Mouse (Mus musculus) limb, embryonic 10.5 days (tissue): Measurements from ENCODE around the gene Deaf1. TPM values are rescaled to one million over a fixed set of nuclear protein-coding genes. Genes with fewer than 3 reads are reported as not detected.

Experiments
- DNase-seq: peaks from one replicate; pipeline ENCODE4 v3.0.0-alpha.2; 2017; ENCODE audit warnings: low spot score
- H3K27ac ChIP-seq: fragments of 300-500 bp; sonication (generic); 2 replicates; pipeline ENCODE4 v1.5.1; 2016; ENCODE audit warnings: mild to moderate bottlenecking
- H3K27me3 ChIP-seq: fragments of 300-500 bp; sonication (generic); 2 replicates; pipeline ENCODE4 v1.6.1; 2016; ENCODE audit warnings: low read depth, mild to moderate bottlenecking; ENCODE audit not compliant: poor library complexity, severe bottlenecking
- H3K36me3 ChIP-seq: fragments of 300-500 bp; sonication (generic); 2 replicates; pipeline ENCODE4 v1.6.1; 2016; ENCODE audit warnings: mild to moderate bottlenecking, moderate library complexity
- H3K4me1 ChIP-seq: fragments of 300-500 bp; sonication (generic); 2 replicates; pipeline ENCODE4 v1.6.1; 2016
- H3K4me3 ChIP-seq: fragments of 300-500 bp; sonication (generic); 2 replicates; pipeline ENCODE4 v1.5.1; 2016; ENCODE audit warnings: mild to moderate bottlenecking, moderate library complexity
- H3K9me3 ChIP-seq: fragments of 300-500 bp; sonication (generic); replicated peaks from 2 replicates; pipeline ENCODE4 v1.6.1; 2016; ENCODE audit warnings: mild to moderate bottlenecking
- WGBS: fragments of 180-500 bp; shearing (Covaris S2); methylation state at CpG from one replicate; pipeline ENCODE4 v1.1.7; 2016; 5-methylcytosine and 5-hydroxymethylcytosine counted together
- polyA plus RNA-seq: library from polyadenylated mRNA; unstranded; fragments of >200 nt; fragmentation: Nextera tagmentation; extraction: Ambion mirVana; gene quantifications from 2 replicates; pipeline ENCODE4 v1.2.1, GENCODE M21; 2016

Gene Deaf1
- polyA plus RNA-seq, 1 experiment from 2014 or later, result 59.5 TPM

GRCm38 (mm10) chr7:141355626-141356326, 28.3 kb upstream of the Deaf1 start:
- Histone ChIP-seq H3K4me1 (peaks cover 8% of the 10 kb centered on the region; the same call in 1 of the 2 replicates), H3K27me3 (peaks cover 36% of the 10 kb centered on the region), H3K9me3 (no peaks in the 10 kb centered on the region), H3K36me3 (no peaks in the 10 kb centered on the region), H3K4me3 (no peak overlapping the region), H3K27ac (no peak overlapping the region)
- 62% methylated on average over 12 of the region's 12 CpGs for WGBS
- no peak for DNase-seq

- Histone ChIP-seq H3K4me3 (no peak overlapping the region), H3K9me3 (no peaks in the 10 kb centered on the region), H3K27ac (no peak overlapping the region), H3K36me3 (no peaks in the 10 kb centered on the region), H3K27me3 (peaks cover 29% of the 10 kb centered on the region; the same call in 1 of the 2 replicates), H3K4me1 (peaks cover 8% of the 10 kb centered on the region; the same call in 1 of the 2 replicates)
- 80% methylated on average over 8 of the region's 8 CpGs for WGBS
- DNase-seq, result no peak
Observed at GRCm38 (mm10) chr7:141355051-141355450, 27.6 kb upstream of the Deaf1 start.

DNA sequence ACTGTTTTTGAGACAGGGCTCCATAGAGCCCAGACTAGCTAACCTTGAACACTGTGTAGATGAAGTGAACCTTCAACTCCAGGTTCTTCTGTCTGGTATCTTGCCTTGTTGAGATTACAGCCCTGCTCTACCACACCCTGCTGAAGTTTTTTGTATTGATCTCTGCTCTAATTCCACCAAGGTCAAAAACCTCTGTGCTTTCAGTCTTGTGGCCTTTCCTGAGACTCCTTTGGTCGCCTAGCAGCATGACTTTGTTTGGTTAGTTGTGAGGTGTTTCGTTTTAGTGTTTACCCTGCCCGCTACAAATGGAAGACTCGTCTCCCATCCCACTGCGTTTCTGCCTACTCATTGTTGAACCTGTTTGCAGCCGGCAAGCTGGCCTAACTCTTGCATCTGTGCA, 23.6 kb upstream of the Deaf1 start:
- Histone ChIP-seq H3K27ac (no peak overlapping the region), H3K9me3 (no peaks in the 10 kb centered on the region), H3K4me1 (0 out of 2 replicates have a peak, but pooled peaks cover 3% of the 10 kb centered on the region), H3K36me3 (no peaks in the 10 kb centered on the region), H3K27me3 (peaks cover 15% of the 10 kb centered on the region; the same call in 1 of the 2 replicates), H3K4me3 (no peak overlapping the region)
- 78% methylated on average over 6 of the region's 6 CpGs for WGBS
- no peak for DNase-seq

GRCm38 (mm10) chr7:141344787-141345186, 17.3 kb upstream of the Deaf1 start:
- no peak for DNase-seq
- H3K4me3 ChIP-seq, result no peak overlapping the region
- peaks cover 9% of the 10 kb centered on the region; the same call in 1 of the 2 replicates for H3K27me3 ChIP-seq
- no peaks in the 10 kb centered on the region for H3K9me3 ChIP-seq
- WGBS, result 88% methylated on average over 5 of the region's 5 CpGs
- peaks cover 5% of the 10 kb centered on the region; the same call in 1 of the 2 replicates for H3K4me1 ChIP-seq
- no peaks in the 10 kb centered on the region for H3K36me3 ChIP-seq
- no peak overlapping the region for H3K27ac ChIP-seq

DNA sequence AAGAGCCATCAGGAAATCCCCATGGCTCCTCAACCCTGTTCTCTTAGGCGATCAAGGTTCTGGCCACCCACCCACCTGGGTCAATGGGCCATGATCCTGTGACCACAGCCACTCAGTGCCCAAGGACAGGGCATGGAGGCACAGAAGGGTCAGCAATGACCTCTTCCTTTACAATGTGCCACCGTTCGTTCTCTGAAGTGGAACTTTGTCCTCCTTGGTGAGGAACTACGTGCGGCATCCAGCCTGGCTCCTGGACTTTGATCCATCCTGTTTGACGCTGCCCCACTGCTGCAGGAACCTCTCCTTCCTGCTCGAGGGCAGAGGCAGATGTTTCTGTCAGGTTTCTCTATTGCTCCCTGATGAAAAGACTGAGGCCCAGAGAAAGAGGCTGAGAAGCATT, 16.2 kb upstream of the Deaf1 start:
- H3K36me3 ChIP-seq, result no peaks in the 10 kb centered on the region
- peaks cover 16% of the 10 kb centered on the region for H3K4me1 ChIP-seq
- no peak overlapping the region for H3K4me3 ChIP-seq
- H3K27ac ChIP-seq, result no peak overlapping the region
- 75% methylated on average over 7 of the region's 7 CpGs for WGBS
- H3K9me3 ChIP-seq, result no peaks in the 10 kb centered on the region
- peaks cover 19% of the 10 kb centered on the region for H3K27me3 ChIP-seq
- no peak for DNase-seq

GRCm38 (mm10) chr7:141343230-141343629, 15.7 kb upstream of the Deaf1 start:
- Histone ChIP-seq H3K27ac (no peak overlapping the region), H3K36me3 (no peaks in the 10 kb centered on the region), H3K4me1 (peaks cover 20% of the 10 kb centered on the region), H3K9me3 (no peaks in the 10 kb centered on the region), H3K4me3 (no peak overlapping the region), H3K27me3 (peaks cover 24% of the 10 kb centered on the region)
- DNase-seq, result no peak
- 77% methylated on average over 2 of the region's 2 CpGs for WGBS

DNA sequence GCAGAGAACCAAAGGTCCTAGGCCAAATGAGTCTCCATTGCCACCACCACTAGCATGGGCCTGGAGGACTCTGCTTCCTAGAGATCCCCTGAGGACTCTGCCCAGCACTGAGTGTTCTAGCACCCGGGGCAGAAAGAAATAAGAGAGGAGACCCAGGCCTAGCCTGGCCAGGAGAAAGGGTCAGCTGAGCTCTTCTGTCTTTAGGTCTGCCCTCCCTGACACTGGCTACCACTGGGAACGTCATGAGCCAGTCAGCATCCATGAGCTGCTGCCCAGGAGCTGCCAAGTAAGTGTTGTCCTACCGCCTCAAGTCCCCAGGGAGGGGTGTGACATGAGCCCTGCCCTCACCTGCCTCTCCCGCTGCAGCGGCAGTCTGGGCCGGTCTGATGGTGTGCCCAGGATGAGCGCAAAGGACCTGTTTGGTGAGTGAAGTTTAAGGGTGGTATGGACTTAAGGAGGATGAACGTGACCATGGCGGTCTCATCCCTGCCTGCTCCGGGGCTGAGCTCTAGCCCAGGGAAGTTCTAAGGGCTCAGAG, 14.3 kb upstream of the Deaf1 start:
- H3K4me1 ChIP-seq, result peaks cover 29% of the 10 kb centered on the region

GRCm38 (mm10) chr7:141340476-141340875, 13.0 kb upstream of the Deaf1 start:
- Histone ChIP-seq H3K27me3 (peaks cover 32% of the 10 kb centered on the region), H3K36me3 (peaks cover 12% of the 10 kb centered on the region; the same call in 1 of the 2 replicates), H3K9me3 (no peaks in the 10 kb centered on the region), H3K27ac (no peak overlapping the region), H3K4me3 (no peak overlapping the region), H3K4me1 (peaks cover 29% of the 10 kb centered on the region)
- 83% methylated on average over 6 of the region's 6 CpGs for WGBS
- peak; percentile 29 for DNase-seq

More for the DNA sequence above, 14.3 kb upstream of the Deaf1 start:
- DNase-seq, result no peak
- Histone ChIP-seq H3K4me3 (no peak overlapping the region), H3K27ac (no peak overlapping the region), H3K27me3 (peaks cover 32% of the 10 kb centered on the region), H3K36me3 (no peaks in the 10 kb centered on the region), H3K9me3 (no peaks in the 10 kb centered on the region)
- 79% methylated on average over 10 of the region's 10 CpGs for WGBS

- DNase-seq, result peak; percentile 29
Observed at GRCm38 (mm10) chr7:141340023-141340422, 12.5 kb upstream of the Deaf1 start.

GRCm38 (mm10) chr7:141339215-141339920, 11.9 kb upstream of the Deaf1 start:
- peaks cover 32% of the 10 kb centered on the region for H3K27me3 ChIP-seq

More at GRCm38 (mm10) chr7:141340023-141340422, 12.5 kb upstream of the Deaf1 start:
- 86% methylated on average over 7 of the region's 7 CpGs for WGBS
- H3K4me1 ChIP-seq, result peaks cover 29% of the 10 kb centered on the region
- peaks cover 15% of the 10 kb centered on the region for H3K36me3 ChIP-seq
- H3K27me3 ChIP-seq, result peaks cover 32% of the 10 kb centered on the region
- no peak overlapping the region for H3K27ac ChIP-seq
- no peaks in the 10 kb centered on the region for H3K9me3 ChIP-seq
- H3K4me3 ChIP-seq, result no peak overlapping the region

DNA sequence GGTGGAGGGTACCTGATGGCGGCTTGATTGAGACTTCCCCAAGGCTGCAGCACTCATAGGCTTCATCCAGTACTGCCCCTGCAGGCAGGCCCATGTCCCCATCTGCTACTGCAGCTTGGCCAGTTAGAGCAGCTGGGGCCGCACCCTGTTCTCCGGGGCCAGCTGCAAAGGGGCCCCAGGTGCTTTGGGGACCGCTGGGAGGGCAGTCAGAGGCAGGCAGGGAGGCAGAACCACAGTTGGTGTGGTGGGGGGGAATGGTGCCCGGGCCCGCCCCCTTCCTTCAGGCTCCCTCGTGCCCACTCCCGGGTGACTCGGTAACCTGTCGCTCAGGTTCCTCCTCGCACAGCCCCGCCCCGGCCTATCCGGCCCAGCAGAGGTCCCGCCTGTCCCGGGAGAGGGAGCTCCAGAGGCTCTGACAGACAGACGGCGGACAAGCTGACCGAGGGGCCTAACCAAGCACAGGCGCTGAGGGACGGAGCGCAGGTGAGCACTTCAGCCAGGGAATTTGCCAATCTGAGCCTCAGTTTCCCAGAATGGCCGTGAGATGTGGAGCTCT, 11.2 kb upstream of the Deaf1 start, which contains the start of gene Eps8l2:
Gene Eps8l2 (plus strand): TSS at position 305 of the 556 bp plus-strand sequence.
- Histone ChIP-seq H3K36me3 (peaks cover 28% of the 10 kb centered on the region), H3K4me1 (peaks cover 29% of the 10 kb centered on the region), H3K4me3 (peak within 1 kb of the TSS; percentile 43), H3K27ac (no peak within 1 kb of the TSS), H3K9me3 (no peaks in the 10 kb centered on the region), H3K27me3 (peaks cover 32% of the 10 kb centered on the region)
- WGBS, result 3% methylated on average over 23 of the region's 23 CpGs
- DNase-seq, result peak; percentile 54

More at GRCm38 (mm10) chr7:141339215-141339920, 11.9 kb upstream of the Deaf1 start:
- peak; percentile 33 for DNase-seq
- 32% methylated on average over 20 of the region's 20 CpGs for WGBS
- H3K4me1 ChIP-seq, result peaks cover 29% of the 10 kb centered on the region
- H3K36me3 ChIP-seq, result peaks cover 21% of the 10 kb centered on the region
- H3K9me3 ChIP-seq, result no peaks in the 10 kb centered on the region
- peak overlapping the region; percentile 43 for H3K4me3 ChIP-seq
- H3K27ac ChIP-seq, result no peak overlapping the region

DNA sequence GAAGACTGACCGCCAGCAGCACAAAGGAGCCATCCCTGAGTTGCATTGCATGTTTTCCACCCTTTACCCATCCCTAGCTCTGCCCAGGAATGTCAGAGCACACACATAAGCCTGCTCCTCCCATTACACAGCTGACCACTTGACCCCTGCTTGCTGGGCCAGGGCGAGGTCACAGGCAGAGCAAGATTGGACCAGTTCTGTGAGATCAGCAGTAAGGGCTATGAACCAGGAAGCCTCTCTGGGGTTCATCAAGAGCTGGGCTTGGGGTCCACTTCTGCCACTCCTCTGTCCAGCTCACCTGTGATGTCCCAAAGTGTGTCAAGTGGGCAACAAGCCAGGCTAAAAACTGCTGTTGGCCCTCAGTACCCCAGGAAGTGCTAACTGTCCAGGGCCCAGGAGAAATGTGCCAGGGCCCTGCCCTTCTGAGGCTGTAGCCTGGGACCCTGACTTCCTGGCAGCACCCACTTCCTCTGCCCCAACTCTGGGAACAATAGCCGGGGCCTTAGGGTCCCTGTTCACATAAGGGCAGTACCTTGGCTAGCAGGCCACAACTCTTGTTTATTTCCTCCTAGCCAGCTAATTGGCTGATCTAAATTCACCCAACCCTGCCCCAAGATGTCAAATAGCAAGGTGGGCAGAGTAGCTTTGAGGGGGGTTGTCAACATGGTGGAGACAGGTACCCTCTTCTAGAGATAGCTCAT, 10.4 kb upstream of the Deaf1 start:
- Histone ChIP-seq H3K27ac (no peak overlapping the region), H3K4me1 (peaks cover 29% of the 10 kb centered on the region), H3K36me3 (peaks cover 35% of the 10 kb centered on the region), H3K4me3 (no peak overlapping the region), H3K9me3 (no peaks in the 10 kb centered on the region), H3K27me3 (peaks cover 32% of the 10 kb centered on the region)
- 70% methylated on average over 3 of the region's 3 CpGs for WGBS
- DNase-seq, result no peak
